Mouse (Mus musculus): Measurements from ENCODE around the gene Myl6. TPM values are rescaled to one million over a fixed set of nuclear protein-coding genes. Genes with fewer than 3 reads are reported as not detected.

Myl6 gene
- polyA plus RNA-seq (2014; fragmentation: Illumina TruSeq; extraction: RNeasy Lipid Tissue Mini Kit (QIAGEN cat#74804); ENCODE audit: low read depth, low replicate concordance) = 58.1 TPM

GRCm38 (mm10) chr10:128493695-128494666 lies at the start of gene Myl6:
Myl6 (minus strand) TSS chr10:128494145.

GRCm38 (mm10) chr10:128525671-128526308 lies 31.8 kb upstream of the Myl6 start, which contains the start of gene Esyt1:
Esyt1 (minus strand) TSS chr10:128525871.

DNA sequence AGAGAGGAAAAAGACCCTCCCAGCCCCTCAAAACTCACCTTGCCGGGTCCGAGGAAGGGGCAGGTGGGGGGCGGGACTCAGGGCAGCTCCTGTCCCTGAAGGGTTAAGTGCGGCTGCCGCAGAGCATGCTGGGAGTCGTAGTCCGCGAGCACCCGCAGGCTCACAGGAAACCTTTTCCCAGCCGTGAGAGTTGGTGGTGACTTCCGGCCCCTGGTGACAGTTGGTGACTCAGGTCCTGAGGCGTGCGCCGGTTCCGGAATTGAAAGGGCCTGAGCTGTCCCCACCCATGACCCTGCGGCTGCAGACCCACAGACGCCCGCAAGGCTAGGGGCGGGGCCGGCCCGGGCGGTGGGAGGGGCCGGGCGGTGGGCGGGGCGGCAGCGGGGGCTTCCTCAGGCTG lies 4.6 kb upstream of the Myl6 start, which contains the start of gene Myl6b:
TSS of gene Myl6b (minus strand) at position 96 of the 400 bp plus-strand sequence.

DNA sequence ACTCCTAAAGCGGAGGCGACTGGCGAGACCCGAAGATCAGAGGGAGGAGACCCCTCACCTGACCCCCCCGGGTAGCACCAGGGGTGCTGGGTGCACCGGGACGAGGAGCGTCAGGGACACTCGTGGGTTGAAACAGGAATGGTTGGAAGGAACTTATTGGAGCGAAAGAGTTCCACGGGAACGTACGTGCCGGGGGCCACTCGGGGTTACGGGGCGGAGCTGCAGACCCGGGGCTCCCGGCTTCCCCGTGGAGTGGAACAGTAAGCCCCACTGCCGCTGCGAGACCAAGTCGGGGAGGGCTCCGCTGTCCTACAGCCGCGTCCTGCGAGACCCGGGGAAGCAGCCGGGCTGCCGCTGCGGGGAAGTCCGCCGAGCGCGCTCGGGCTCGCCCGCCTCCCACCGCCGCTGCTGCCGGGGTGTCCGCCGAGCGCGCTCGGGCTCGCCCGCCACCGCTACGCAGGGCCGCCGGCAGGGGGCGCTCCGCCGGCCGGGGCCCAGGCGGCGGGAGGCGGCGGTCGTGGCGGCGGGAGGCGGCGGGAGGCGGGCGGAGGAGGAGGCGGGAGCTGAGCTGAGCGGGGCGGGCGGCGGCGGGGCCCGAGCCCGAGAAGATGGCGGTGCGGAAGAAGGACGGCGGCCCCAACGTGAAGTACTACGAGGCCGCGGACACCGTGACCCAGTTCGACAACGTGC lies 35.1 kb downstream of the Myl6 start, which contains the start of gene Smarcc2:
TSS of gene Smarcc2 (plus strand) at position 530 of the 690 bp plus-strand sequence.

Other genes with a start within 250 kb of the Myl6 start
- 346 TPM for gene Apon, start 240.0 kb downstream of the Myl6 start, polyA plus RNA-seq (2014; fragmentation: Illumina TruSeq; extraction: RNeasy Lipid Tissue Mini Kit (QIAGEN cat#74804); ENCODE audit: low read depth, low replicate concordance)
- 593 TPM for gene Apof, start 225.5 kb downstream of the Myl6 start, polyA plus RNA-seq (2014; fragmentation: Illumina TruSeq; extraction: RNeasy Lipid Tissue Mini Kit (QIAGEN cat#74804); ENCODE audit: low read depth, low replicate concordance)
- 18.9 TPM for gene Stat2, start 223.6 kb downstream of the Myl6 start, polyA plus RNA-seq (2014; fragmentation: Illumina TruSeq; extraction: RNeasy Lipid Tissue Mini Kit (QIAGEN cat#74804); ENCODE audit: low read depth, low replicate concordance)
- not detected for gene Il23a, start 195.4 kb downstream of the Myl6 start, polyA plus RNA-seq (2014; fragmentation: Illumina TruSeq; extraction: RNeasy Lipid Tissue Mini Kit (QIAGEN cat#74804); ENCODE audit: low read depth, low replicate concordance)
- 6.5 TPM for gene Pan2, start 190.8 kb downstream of the Myl6 start, polyA plus RNA-seq (2014; fragmentation: Illumina TruSeq; extraction: RNeasy Lipid Tissue Mini Kit (QIAGEN cat#74804); ENCODE audit: low read depth, low replicate concordance)
- gene Cnpy2, start 171.7 kb downstream of the Myl6 start, polyA plus RNA-seq (2014; fragmentation: Illumina TruSeq; extraction: RNeasy Lipid Tissue Mini Kit (QIAGEN cat#74804); ENCODE audit: low read depth, low replicate concordance) = 59.7 TPM
- gene Cs, start 156.4 kb downstream of the Myl6 start, polyA plus RNA-seq (2014; fragmentation: Illumina TruSeq; extraction: RNeasy Lipid Tissue Mini Kit (QIAGEN cat#74804); ENCODE audit: low read depth, low replicate concordance) = 53.8 TPM
- 18.8 TPM for gene Coq10a, start 125.1 kb downstream of the Myl6 start, polyA plus RNA-seq (2014; fragmentation: Illumina TruSeq; extraction: RNeasy Lipid Tissue Mini Kit (QIAGEN cat#74804); ENCODE audit: low read depth, low replicate concordance)
- gene Ankrd52, start 117.0 kb downstream of the Myl6 start, polyA plus RNA-seq (2014; fragmentation: Illumina TruSeq; extraction: RNeasy Lipid Tissue Mini Kit (QIAGEN cat#74804); ENCODE audit: low read depth, low replicate concordance) = 3.7 TPM
- not detected for gene Slc39a5, start 92.9 kb downstream of the Myl6 start, polyA plus RNA-seq (2014; fragmentation: Illumina TruSeq; extraction: RNeasy Lipid Tissue Mini Kit (QIAGEN cat#74804); ENCODE audit: low read depth, low replicate concordance)
- gene Nabp2, start 82.7 kb downstream of the Myl6 start, polyA plus RNA-seq (2014; fragmentation: Illumina TruSeq; extraction: RNeasy Lipid Tissue Mini Kit (QIAGEN cat#74804); ENCODE audit: low read depth, low replicate concordance) = 26.7 TPM
- gene Rnf41, start 82.5 kb downstream of the Myl6 start, polyA plus RNA-seq (2014; fragmentation: Illumina TruSeq; extraction: RNeasy Lipid Tissue Mini Kit (QIAGEN cat#74804); ENCODE audit: low read depth, low replicate concordance) = 2.3 TPM
- gene Smarcc2, start 34.9 kb downstream of the Myl6 start, polyA plus RNA-seq (2014; fragmentation: Illumina TruSeq; extraction: RNeasy Lipid Tissue Mini Kit (QIAGEN cat#74804); ENCODE audit: low read depth, low replicate concordance) = 34.1 TPM
- gene Myl6b, start 4.5 kb upstream of the Myl6 start, polyA plus RNA-seq (2014; fragmentation: Illumina TruSeq; extraction: RNeasy Lipid Tissue Mini Kit (QIAGEN cat#74804); ENCODE audit: low read depth, low replicate concordance) = not detected
- gene Esyt1, start 31.7 kb upstream of the Myl6 start, polyA plus RNA-seq (2014; fragmentation: Illumina TruSeq; extraction: RNeasy Lipid Tissue Mini Kit (QIAGEN cat#74804); ENCODE audit: low read depth, low replicate concordance) = 1.4 TPM
- 0.85 TPM for gene Zc3h10, start 53.6 kb upstream of the Myl6 start, polyA plus RNA-seq (2014; fragmentation: Illumina TruSeq; extraction: RNeasy Lipid Tissue Mini Kit (QIAGEN cat#74804); ENCODE audit: low read depth, low replicate concordance)
- gene Rpl41, start 55.2 kb upstream of the Myl6 start, polyA plus RNA-seq (2014; fragmentation: Illumina TruSeq; extraction: RNeasy Lipid Tissue Mini Kit (QIAGEN cat#74804); ENCODE audit: low read depth, low replicate concordance) = 17.9 TPM
- gene Pa2g4, start 71.8 kb upstream of the Myl6 start, polyA plus RNA-seq (2014; fragmentation: Illumina TruSeq; extraction: RNeasy Lipid Tissue Mini Kit (QIAGEN cat#74804); ENCODE audit: low read depth, low replicate concordance) = 57.7 TPM
- 51.1 TPM for gene Erbb3, start 95.5 kb upstream of the Myl6 start, polyA plus RNA-seq (2014; fragmentation: Illumina TruSeq; extraction: RNeasy Lipid Tissue Mini Kit (QIAGEN cat#74804); ENCODE audit: low read depth, low replicate concordance)
- 7.3 TPM for gene Rps26, start 132.6 kb upstream of the Myl6 start, polyA plus RNA-seq (2014; fragmentation: Illumina TruSeq; extraction: RNeasy Lipid Tissue Mini Kit (QIAGEN cat#74804); ENCODE audit: low read depth, low replicate concordance)
- gene Ikzf4, start 151.8 kb upstream of the Myl6 start, polyA plus RNA-seq (2014; fragmentation: Illumina TruSeq; extraction: RNeasy Lipid Tissue Mini Kit (QIAGEN cat#74804); ENCODE audit: low read depth, low replicate concordance) = 0.13 TPM
- gene Suox, start 179.9 kb upstream of the Myl6 start, polyA plus RNA-seq (2014; fragmentation: Illumina TruSeq; extraction: RNeasy Lipid Tissue Mini Kit (QIAGEN cat#74804); ENCODE audit: low read depth, low replicate concordance) = 75.1 TPM
- gene Rab5b, start 202.1 kb upstream of the Myl6 start, polyA plus RNA-seq (2014; fragmentation: Illumina TruSeq; extraction: RNeasy Lipid Tissue Mini Kit (QIAGEN cat#74804); ENCODE audit: low read depth, low replicate concordance) = 81.8 TPM
- gene Pmel, start 210.1 kb upstream of the Myl6 start, polyA plus RNA-seq (2014; fragmentation: Illumina TruSeq; extraction: RNeasy Lipid Tissue Mini Kit (QIAGEN cat#74804); ENCODE audit: low read depth, low replicate concordance) = not detected
- gene Cdk2, start 210.9 kb upstream of the Myl6 start, polyA plus RNA-seq (2014; fragmentation: Illumina TruSeq; extraction: RNeasy Lipid Tissue Mini Kit (QIAGEN cat#74804); ENCODE audit: low read depth, low replicate concordance) = 5.6 TPM